Mouse (Mus musculus): ENCODE data around the gene Ptprg.

GRCm38 (mm10) chr14:12243726-12244125, 690.4 kb downstream of the Ptprg start:
- no peak for TF ChIP-seq POLR2A (IDR thresholded peaks at IDR 0.05; ENCODE audit: control insufficient read depth, low read depth, low read length)
- no peak for TF ChIP-seq CTCF (IDR thresholded peaks at IDR 0.05; ENCODE audit: control insufficient read depth, insufficient read depth, insufficient replicate concordance, low read depth, low read length)
